Mouse (Mus musculus) ES-E14 (cell line): ENCODE measurements at regions not wholly inside any gene's neighbourhood (a gene's known extent, or its start where the extent isn't known, plus 50 kb on each side); places are given as distances from the start of the nearest gene placed in this dataset.

Source experiments
- CHD2 ChIP-seq: IDR thresholded peaks from 2 replicates; pipeline ENCODE4 v1.6.1; 2014; ENCODE audit warnings: mild to moderate bottlenecking, low read depth, low read length, inconsistent platforms
- HCFC1 ChIP-seq: IDR thresholded peaks from 2 replicates; pipeline ENCODE4 v1.6.1; 2012; ENCODE audit warnings: low read length, inconsistent platforms, borderline replicate concordance; ENCODE audit not compliant: insufficient read depth
- ZC3H11A ChIP-seq: IDR thresholded peaks from 2 replicates; pipeline ENCODE4 v1.6.1; 2012; ENCODE audit warnings: low read depth, mild to moderate bottlenecking, inconsistent platforms, low read length, borderline replicate concordance

GRCm38 (mm10) chr2:148520291-148520690, 76.9 kb upstream of the Cd93 start:
- TF ChIP-seq HCFC1 (no peak), ZC3H11A (no peak), CHD2 (no peak)
